Mouse (Mus musculus): Measurements from ENCODE around the gene Olfr322.

GRCm38 (mm10) chr11:58636376-58636977 lies 22.1 kb upstream of the Olfr322 start:
- TF ChIP-seq CTCF (IDR thresholded peaks at IDR 0.05; ENCODE audit: insufficient read depth, low read length) (peak; percentile 69), POLR2A (IDR thresholded peaks at IDR 0.05; ENCODE audit: borderline replicate concordance, extremely low read depth, low read depth, low read length) (no peak)
